Mouse (Mus musculus): ENCODE measurements around the gene Kank1.

Kank1 gene

DNA sequence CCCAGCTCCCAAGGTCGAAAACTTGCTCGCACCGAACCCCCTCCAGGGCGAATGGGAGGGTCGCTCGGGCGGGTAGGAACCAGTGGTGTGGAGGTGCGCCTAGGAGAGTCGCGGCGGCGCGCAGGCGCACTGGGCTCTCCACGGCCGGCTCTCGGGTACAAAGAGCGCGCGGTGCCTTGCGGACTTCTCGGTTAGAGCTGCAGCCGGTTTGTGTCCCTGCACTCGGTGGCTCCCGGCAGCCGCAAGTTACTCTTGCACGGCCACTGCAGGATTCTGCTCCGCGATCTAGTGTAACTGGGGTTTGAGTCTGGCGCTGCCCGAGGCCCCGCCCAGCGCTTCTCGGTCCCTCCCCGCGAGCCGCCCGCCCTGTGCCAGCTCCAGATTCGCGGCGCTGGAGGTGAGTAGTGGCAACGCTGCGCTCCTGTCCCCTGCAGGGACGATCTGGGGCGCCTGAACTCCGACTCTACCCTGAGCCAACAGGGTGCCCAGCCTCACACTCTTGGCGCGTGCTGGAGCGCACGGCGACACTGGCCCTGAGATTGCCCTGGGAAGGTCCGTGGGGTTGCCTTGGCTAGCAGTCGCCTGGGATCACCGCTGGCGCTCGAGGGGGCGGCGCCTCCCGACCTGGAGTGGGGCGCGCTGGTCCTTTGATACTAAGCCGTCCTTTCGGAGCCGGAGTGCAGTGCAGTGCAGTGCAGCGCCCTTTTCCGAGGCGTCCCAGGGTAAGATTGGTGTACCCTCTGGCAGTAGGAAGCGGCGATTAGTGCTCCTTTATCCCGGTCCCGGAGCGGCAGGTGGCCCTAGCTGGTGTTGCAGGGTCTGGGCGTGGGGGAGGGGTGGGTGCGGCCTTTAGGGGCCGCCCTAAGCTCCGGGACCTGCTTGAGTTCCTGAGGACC lies at the start of gene Kank1:
Gene Kank1 (plus strand): TSS at position 380 of the 896 bp plus-strand sequence.
- peak; percentile 67 to 72 for DNase-seq

DNA sequence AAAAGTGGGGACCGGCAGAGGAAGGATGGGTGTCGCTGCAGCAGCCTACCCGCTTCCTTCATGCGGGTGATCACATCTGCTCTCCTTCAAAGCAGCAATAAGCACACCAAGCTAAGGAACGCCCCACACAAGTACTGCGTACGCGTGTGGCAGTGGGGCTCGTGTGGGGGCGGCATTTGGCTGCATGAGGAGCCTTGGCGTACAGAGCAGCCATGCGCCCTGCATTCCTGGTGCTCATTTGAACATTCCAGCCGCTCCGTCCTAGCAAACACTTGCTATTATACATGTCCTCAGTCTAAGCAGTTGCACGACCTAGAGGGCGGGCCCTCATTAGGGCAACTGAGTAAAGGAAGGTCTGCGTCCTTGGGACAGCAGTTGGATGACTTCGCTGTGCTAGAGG lies 49.1 kb upstream of the Kank1 start:
- no peak for DNase-seq

DNA sequence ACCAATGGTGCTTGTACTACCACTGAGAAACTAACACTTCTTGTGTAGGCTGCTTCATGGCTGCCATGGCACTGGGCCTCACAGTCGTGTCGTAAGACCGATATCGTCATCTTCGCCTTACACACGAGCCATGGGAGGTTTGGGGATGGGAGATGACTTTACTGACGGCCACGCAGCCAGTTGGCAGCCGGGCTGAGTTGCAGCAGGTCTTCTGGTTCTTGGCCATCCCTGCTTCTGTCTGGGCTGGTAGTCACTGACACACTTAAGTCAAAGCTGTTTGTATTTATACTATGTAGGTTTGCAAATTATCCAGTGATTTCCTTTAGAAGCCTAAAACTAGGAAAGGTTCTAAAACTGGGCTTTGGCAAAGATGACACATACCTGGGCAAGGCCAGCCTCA lies 43.0 kb upstream of the Kank1 start:
- peak; percentile 65 to 68 for DNase-seq

- DNase-seq, result peak in 1 of 2 experiments; percentile 22
Observed at GRCm38 (mm10) chr19:25200081-25200860, 36.5 kb upstream of the Kank1 start.

- no peak for DNase-seq
Observed at GRCm38 (mm10) chr19:25203077-25203476, 33.7 kb upstream of the Kank1 start.

DNA sequence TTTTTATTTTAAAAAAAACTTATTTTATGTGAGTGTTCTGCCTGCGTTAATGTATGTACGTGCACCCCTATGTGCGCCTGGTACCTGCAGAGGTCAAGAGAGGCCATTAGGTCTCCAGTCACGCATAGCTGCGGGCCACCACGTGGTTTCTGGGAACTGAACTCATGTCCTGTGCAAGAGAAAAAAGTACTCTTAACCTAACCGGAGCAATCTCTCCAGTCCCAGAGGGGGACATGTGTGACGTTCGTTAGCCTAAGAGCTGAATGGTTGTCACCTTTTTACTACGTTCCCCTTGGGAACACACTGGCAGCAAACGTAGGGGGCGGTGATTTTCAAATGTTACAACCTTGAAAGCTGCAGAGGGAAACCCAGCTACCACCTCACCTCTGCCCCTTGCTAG lies 29.8 kb upstream of the Kank1 start:
- DNase-seq, result no peak

GRCm38 (mm10) chr19:25207731-25208361 lies 28.9 kb upstream of the Kank1 start:
- peak in 1 of 2 experiments; percentile 10 for DNase-seq

GRCm38 (mm10) chr19:25208596-25209110 lies 28.1 kb upstream of the Kank1 start:
- no peak for DNase-seq

- DNase-seq, result no peak
Observed at GRCm38 (mm10) chr19:25220611-25221010, 16.2 kb upstream of the Kank1 start.

GRCm38 (mm10) chr19:25221964-25222640 lies 14.7 kb upstream of the Kank1 start:
- DNase-seq, result no peak

DNA sequence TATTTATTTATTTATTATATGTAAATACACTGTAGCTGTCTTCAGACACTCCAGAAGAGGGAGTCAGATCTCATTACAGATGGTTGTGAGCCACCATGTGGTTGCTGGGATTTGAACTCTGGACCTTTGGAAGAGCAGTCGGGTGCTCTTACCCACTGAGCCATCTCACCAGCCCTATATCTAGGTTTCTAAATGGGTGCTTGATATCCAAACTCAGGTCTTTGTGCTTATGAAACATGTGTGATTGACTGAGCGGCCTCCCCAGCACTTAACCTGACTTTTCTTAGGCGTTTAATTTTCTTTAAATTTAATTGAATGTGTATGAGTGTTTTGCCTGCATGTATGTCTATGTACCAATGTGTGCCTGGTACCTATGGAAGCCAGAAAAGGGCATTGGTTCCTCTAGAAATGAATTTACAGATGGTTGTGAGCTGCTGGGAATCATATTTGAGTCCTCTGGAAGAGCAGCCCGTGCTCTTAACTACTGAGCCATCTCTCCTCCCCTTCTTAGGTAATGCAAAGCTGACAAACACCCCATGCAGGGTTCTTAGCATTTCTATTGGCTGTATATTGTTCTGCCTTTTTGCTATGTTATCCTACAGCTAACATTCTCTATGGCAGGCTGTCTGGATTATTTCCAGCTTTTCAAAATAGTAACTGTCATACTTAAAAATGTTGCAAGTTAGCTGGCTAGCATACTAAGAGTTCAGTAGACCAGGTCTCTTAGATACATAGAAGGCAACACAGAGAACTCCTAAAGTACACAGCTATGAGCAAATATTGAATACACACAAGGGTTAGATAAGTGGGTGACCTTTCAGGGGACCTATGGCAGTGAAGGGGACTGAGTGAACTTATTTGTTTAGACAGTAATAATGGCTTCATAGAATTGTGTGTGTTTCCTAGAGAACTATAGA lies 6.5 kb upstream of the Kank1 start:
- no peak for DNase-seq

DNA sequence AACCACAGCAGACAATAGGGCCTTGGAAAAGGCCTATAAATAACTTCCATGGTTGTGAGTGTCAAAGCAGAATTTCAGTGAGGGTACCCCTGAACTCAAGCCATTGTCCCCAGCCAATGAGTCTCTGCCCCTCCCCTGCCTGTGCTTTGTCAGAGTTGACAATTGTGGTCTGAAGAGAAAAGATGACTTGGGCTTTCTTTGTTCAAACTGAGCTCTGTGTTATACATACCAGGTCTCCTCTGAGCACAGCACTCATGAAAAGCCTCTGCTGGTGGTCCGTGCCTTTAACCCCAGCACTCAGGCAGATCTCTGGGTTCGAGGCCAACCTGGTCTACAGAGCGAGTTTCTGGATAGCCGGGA lies 5.8 kb upstream of the Kank1 start:
- no peak for DNase-seq

- no peak for DNase-seq
Observed at GRCm38 (mm10) chr19:25232032-25232431, 4.7 kb upstream of the Kank1 start.

DNA sequence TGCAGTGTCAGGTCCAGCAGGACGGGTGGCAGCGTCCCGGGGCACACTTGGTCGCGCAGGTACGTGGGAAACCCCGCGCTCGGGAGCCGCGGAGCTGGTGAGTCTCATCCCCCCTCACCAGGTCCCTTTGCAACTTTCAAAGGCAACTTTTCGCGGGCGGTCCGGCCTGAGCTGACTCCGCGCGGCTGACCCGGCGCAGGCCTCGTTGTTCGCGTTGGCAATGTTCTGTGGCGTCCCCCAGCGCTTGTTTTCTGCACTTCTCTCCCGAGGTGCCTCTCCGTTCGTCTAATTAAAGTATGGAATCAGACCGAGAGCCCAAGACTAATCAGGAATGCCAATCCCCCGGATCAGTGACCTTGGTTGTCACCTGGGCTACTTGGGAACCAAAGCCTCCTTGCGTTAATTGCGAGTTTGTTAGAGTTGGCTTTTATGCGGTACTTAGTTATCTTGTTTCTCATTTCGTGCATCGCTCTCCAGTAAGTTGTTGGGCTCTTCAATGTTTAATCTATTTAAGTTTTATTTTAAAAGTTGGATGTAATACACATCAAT lies 791 bp downstream of the Kank1 start:
- peak; percentile 30 to 38 for DNase-seq

- DNase-seq, result no peak
Observed at GRCm38 (mm10) chr19:25238121-25238520, 1.3 kb downstream of the Kank1 start.

DNA sequence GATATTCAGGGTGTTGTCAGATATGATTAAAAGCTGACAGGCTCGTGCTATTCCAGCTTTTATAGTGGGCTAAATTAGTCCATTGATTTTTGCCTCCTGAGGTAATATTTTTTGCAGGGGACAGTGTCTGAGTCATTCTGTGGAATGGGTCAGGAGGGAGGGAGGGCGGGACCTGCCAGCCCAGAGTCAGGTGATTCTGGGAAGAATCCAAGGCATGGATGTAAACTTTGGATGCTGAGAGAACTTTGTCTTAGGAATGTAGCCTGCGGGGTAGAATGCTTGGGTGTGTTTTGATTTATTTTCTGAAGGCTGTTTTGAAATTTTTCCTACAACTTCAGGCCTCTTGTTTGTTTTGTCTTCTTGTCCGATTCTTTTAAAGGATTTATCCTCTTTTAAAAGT lies 6.8 kb downstream of the Kank1 start:
- DNase-seq, result no peak

- no peak for DNase-seq
Observed at GRCm38 (mm10) chr19:25246062-25246461, 9.3 kb downstream of the Kank1 start.

GRCm38 (mm10) chr19:25247858-25248552 lies 11.2 kb downstream of the Kank1 start:
- DNase-seq, result no peak

- no peak for DNase-seq
Observed at GRCm38 (mm10) chr19:25249230-25249629, 12.5 kb downstream of the Kank1 start.

GRCm38 (mm10) chr19:25251610-25252140 lies 14.9 kb downstream of the Kank1 start:
- DNase-seq, result no peak
